Mouse (Mus musculus): ENCODE results near the gene Pafah1b1.

The Pafah1b1 gene

DNA sequence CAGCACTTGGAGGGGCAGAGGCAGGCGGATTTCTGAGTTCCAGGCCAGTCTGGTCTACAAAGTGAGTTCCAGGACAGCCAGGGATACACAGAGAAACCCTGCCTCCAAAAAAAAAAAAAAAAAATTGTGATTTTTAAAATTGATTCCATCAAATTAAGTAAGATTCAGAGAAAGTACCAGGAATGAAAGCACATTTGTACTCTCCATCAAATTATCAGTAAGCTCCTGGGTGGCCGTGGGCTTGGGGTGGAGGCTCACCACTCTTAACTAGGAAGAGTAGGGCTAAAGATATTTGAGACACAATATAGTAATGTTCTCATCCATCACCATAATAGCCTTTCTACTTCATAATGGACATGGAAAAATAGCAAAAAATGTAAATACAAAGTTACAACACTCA lies 3.3 kb downstream of the Pafah1b1 start:
- no peak for DNase-seq (ENCODE audit: low spot score in 2 of 2)

DNA sequence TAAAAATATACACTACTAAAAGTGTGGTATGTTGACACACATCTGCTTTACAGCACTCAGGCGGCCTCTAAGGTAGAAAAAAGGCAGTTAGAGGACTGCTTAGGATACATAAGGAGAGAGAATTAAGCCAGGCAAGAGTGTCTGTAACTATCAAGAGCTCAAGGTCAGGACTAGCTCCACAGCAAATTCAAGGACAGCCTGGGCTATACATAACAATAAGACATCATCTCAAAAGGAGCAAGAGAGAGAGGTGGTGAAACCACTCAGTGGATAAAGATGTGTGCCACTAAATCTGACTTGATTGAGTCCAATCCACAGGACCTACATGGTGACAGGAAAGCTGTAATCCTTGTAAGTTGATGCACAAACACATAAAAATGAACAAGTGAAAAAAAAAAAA lies 3.8 kb downstream of the Pafah1b1 start:
- no peak for DNase-seq (ENCODE audit: low spot score in 2 of 2)

DNA sequence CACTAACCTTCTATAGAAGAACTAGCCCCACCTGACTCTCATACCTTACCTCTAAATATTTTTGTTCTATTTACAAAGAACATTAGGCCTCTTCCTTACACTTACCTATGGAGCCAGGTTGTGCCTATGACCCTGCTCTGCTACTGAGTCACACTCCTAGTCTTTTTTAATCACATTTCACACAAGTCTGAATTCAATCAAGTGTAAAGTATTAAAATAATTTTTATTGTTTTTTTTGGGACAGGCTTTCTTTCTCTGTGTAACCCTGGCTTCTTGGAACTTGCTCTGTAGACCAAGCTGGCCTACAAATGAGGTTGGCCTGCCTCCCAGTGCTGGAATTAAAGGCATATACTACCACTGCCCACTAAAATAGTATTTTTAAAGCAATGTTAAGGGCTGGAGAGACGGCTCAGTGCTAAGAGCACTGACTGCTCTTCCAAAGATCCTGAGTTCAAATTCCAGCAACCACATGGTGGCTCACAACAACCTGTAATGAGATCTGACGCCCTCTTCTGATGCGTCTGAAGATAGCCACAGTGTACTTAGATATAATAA lies 8.4 kb downstream of the Pafah1b1 start:
- DNase-seq (ENCODE audit: low spot score in 2 of 2), result no peak

DNA sequence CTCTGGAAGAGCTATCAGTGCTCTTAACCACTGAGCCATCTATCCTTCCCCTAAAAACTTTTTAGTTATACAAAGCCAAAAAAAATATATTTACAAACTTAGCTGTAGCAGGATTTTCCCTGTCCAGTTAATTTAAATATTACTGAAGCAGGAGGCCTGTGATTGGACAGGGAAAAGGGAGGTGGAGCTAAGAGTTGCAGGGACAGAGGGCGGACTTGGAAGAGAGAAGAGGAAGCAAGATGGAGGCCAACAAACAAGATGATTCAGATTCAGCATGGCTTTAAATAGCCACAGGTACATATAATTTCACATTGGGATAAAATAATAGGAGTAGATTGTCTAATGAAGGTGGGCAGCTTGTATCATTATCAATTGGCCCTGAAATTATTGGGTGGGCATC lies 13.8 kb downstream of the Pafah1b1 start:
- DNase-seq (ENCODE audit: low spot score in 2 of 2), result no peak

GRCm38 (mm10) chr11:74708781-74709180 lies 15.7 kb downstream of the Pafah1b1 start:
- no peak for DNase-seq (ENCODE audit: low spot score in 2 of 2)

DNA sequence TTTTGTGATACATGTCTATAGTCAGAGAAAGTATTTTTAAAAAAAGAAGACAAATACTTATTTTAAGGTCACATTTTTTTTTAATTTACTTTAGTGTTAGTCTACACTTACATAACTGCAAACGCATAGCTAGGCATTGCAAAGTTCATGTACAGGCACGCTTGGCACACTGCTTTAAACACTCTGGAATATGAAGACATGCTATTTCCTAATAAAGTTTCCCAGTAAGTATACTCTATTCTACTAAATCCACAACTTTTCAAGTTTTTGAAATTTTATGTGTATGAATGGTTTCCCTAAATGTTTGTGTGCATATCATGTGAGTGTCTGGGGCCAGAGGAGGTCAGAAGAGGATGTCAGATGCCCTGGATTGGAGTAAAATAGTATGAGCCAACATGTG lies 20.4 kb downstream of the Pafah1b1 start:
- no peak for DNase-seq (ENCODE audit: low spot score in 2 of 2)

GRCm38 (mm10) chr11:74699505-74699904 lies 25.0 kb downstream of the Pafah1b1 start:
- DNase-seq (ENCODE audit: low spot score in 2 of 2), result no peak

GRCm38 (mm10) chr11:74692151-74692550 lies 32.3 kb downstream of the Pafah1b1 start:
- DNase-seq (ENCODE audit: low spot score in 2 of 2), result no peak

- DNase-seq (ENCODE audit: low spot score in 2 of 2), result no peak
Measured at GRCm38 (mm10) chr11:74675156-74675555, 49.3 kb downstream of the Pafah1b1 start.

GRCm38 (mm10) chr11:74674713-74675112 lies 49.8 kb downstream of the Pafah1b1 start:
- DNase-seq (ENCODE audit: low spot score in 2 of 2), result no peak

DNA sequence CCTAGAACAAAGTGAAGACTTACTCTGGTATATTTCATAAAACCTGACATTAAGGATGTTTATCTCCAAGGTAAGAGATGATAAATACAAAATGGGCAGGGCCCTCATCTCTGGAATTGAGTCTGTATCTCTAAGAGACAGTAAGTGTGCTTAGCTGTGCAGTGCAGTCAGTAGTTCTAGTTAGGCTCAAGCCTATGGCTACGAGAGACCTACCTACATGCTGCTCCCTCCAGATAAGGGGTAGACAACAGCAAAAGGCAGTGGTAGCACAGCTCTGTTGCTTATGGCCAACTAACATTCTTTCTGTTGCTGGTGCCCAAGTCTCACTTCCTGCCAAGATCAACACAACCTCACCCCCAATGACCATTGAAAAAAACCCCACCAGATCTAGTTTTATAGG lies 50.9 kb downstream of the Pafah1b1 start:
- DNase-seq (ENCODE audit: low spot score in 2 of 2), result no peak

DNA sequence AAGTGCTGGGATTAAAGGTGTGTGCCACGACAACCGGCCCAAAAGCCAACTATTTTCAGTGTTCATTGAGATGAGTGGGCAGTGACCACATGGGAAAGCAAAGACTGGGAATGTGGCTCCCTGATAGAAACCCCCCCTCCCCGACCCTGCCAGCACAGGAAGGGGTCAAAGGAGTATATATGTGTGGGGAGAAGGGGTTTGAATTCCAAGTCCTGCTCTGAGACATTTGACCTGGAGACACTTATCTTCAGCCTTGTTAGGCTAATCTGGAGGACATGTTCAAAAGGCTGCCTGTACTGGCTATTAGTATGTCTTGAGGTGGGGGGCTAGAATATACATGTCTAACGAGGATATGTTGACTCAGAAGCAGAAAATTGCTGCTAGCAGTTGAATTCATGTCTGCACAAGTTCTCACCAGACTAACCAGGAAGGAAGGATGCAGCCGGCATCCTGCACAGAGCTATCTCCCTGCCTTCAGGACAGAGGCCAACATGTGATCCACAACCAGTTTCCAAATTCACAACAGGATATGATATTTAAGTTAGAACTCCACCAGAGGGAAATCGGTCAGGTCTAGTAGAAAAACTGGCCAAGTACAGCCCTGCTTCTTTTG lies 51.5 kb downstream of the Pafah1b1 start:
- DNase-seq (ENCODE audit: low spot score in 2 of 2), result no peak

DNA sequence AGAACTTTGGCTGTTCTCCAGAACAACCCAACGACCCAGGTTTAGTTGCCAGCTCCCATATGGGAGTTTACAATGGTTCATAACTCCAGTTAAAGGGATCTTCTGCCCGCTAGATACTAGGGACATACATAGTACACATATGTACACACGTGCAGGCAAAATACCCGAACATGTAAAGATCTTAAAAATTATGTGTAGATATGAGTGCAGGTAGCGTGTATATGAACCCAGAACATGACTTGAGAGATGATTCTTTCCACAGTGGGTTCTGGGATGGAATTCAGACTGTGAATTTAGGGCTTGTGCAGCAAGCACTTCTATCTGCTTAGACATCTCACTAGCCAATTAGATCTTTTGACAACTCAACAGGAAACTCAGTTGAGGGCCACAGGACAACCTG lies 52.6 kb downstream of the Pafah1b1 start:
- DNase-seq (ENCODE audit: low spot score in 2 of 2), result no peak

- DNase-seq (ENCODE audit: low spot score in 2 of 2), result peak in 1 of 2 experiments; percentile 4
Measured at GRCm38 (mm10) chr11:74671013-74671412, 53.5 kb downstream of the Pafah1b1 start.

DNA sequence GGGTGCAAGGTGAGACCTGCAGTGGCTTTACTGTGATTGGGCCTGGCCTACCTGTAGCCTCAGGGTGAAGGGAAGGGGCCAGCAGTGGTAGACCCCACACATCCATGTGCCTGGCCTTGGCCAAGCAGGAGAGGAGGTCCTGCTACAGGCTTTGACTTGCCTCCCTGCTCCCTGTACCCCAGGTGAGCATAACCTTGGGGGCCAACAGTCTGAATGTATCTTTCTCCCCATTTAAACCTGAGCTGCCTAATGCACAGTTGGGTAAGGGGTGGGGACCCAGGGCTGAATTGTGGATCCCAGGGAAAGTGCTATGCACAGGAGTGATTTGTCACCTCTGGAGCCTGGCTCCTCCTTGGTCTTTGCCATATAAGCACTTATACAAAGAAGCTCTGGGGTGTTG lies 54.3 kb downstream of the Pafah1b1 start:
- DNase-seq (ENCODE audit: low spot score in 2 of 2), result peak in 1 of 2 experiments; percentile 9

DNA sequence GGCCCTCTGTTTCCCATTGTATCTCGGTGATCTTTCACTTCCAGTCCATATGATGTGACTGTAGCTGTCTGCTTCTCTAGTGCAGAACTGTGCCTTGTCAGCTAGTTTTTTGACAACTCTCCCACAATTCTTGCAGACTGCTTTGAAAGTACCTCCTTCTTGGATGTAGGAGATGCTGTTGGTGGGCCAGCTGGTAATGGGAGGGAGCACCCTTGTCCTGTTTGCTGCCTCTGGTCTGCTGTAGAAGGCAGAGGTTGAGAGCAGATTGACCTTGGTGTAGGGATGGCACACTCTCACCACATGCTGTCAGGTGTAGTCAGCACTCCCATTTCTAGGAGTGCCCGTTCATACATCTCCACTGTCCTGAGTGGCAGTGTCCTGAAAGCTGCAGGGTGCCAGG lies 55.5 kb downstream of the Pafah1b1 start:
- DNase-seq (ENCODE audit: low spot score in 2 of 2), result peak in 1 of 2 experiments; percentile 4

GRCm38 (mm10) chr11:74668466-74668865 lies 56.0 kb downstream of the Pafah1b1 start:
- DNase-seq (ENCODE audit: low spot score in 2 of 2), result no peak

- DNase-seq (ENCODE audit: low spot score in 2 of 2), result no peak
Measured at GRCm38 (mm10) chr11:74667582-74668010, 56.9 kb downstream of the Pafah1b1 start.

DNA sequence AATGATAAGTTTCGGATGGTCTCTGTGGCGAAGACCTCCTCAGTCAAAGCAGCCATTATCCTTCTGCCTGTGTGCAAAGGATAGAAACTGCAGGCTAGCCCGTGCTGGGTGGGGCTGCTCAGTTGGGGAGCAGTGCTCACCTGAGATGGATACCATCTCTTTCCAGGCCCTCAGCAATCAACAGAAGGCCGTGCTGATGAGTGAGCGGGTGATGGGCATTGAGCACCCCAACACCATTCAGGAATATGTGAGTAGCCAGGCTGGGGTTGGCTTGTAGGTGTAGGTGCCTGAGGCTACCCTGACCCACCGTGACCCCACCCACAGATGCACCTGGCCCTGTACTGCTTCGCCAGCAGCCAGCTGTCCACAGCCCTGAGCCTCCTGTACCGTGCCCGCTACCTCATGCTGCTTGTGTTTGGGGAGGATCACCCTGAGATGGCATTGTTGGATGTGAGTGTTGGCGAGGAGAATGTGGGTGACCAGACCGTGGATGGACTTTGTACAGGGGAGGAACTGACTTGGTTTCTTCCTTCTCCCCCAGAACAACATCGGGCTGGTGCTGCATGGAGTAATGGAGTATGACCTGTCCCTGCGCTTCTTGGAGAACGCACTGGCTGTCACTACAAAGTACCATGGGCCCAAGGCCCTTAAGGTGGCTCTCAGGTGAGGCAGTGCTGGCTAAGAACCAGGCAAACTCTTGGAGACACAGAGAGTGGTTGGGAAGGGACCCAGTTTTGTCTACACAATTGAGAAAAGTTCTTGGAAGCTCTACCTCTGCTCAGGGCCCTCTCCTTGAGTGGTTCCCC lies 57.5 kb downstream of the Pafah1b1 start:
- DNase-seq (ENCODE audit: low spot score in 2 of 2), result no peak

DNA sequence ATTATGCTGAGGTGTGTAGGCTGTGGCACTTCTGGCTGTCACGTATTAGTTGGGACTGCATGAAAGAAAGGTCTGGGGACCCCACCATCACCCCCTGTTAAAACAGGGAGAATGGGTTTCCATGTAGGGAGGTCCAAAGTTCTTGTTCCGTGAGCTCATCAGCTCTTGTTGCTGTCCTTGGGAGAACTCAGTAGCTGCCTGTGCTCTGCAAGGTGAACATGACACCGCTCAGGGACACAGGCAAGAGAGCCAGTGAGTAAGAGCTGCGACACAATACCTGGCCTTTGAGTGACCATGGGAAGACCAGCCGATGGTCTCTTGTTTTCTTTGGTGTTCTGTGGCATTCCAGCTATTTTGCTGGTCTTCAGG lies 58.2 kb downstream of the Pafah1b1 start:
- no peak for DNase-seq (ENCODE audit: low spot score in 2 of 2)

DNA sequence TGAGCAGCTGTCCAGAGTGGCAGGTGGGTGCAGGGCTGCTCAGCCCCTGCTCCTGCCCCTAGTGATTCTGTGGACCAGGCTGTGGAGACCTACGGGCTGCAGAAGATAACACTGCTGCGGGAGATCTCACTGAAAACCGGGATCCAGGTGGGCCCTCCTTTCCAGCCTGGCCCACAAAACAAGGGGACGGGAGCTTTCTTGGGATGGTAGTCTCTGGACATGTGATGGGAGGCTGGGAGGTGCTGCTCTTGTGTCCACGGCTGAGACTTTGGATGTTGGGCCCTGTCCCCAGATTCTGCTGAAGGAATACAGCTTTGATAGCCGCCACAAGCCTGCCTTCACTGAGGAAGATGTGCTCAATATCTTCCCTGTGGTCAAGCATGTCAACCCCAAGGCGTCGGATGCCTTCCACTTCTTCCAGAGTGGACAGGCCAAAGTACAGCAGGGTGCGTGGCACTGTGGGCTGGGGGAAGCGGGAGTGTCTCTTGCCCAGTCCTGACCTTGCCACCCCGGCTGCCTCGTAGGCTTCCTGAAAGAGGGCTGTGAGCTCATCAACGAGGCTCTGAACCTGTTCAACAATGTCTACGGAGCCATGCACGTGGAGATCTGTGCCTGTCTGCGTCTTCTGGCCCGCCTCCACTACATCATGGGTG lies 58.7 kb downstream of the Pafah1b1 start:
- no peak for DNase-seq (ENCODE audit: low spot score in 2 of 2)

- DNase-seq (ENCODE audit: low spot score in 2 of 2), result no peak
Measured at GRCm38 (mm10) chr11:74664906-74665305, 59.6 kb downstream of the Pafah1b1 start.

DNA sequence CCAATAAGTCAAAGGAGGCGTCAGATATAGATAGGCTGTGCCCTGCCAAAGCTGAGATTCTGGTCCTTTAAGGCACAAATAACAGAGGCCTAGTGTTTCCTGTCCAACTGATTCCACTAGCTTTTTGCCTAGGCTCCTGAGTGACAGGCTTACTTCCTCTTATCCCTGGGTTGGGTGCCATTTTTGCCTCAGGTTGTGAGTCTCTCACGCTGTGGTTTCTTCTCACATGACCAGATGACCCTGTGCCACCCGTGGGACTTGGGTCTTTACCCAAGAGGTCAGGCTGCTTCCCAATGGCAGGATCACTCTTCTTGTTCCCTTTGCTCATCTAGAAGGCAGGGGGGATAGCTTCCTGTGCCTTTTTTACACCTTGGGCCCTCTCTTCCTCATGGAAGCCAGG lies 60.2 kb downstream of the Pafah1b1 start:
- DNase-seq (ENCODE audit: low spot score in 2 of 2), result no peak

Data from frontal cortex, postnatal 10 days (tissue).